Mouse (Mus musculus) T-helper 2 cell (primary cell): ENCODE data around the gene Trim66.

Experiments used
- in situ Hi-C: fragments of 300-600 bp; cut with MboI, MseI; formaldehyde crosslinking; loops from one replicate; pipeline ENCODE4 v1.15.1; 2025; ENCODE audit warnings: high pct_unique_total_duplicates

The Trim66 gene

DNA sequence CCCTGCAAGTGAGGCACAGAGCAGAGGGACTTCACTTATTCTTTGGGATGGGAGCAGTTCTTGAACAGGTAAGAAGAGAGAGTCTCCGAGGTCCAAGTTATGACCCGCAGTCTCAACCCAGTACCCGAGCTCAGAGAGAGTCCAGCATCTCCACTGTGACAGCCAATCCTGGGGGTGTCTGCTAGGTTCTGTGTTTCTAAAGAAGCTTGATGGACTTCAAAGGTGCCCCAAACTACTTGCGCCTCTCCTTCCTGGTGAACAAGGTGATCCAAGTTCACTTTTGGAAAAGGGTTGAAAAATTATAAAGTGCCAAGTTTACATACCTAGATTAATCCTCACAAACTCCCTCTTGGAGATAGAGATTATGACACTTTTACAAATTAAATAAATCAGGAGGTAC is at the start of gene Trim66:
Trim66 (minus strand) TSS at position 101 of the 400 bp plus-strand sequence.
- in situ Hi-C loops = no loop called here

DNA sequence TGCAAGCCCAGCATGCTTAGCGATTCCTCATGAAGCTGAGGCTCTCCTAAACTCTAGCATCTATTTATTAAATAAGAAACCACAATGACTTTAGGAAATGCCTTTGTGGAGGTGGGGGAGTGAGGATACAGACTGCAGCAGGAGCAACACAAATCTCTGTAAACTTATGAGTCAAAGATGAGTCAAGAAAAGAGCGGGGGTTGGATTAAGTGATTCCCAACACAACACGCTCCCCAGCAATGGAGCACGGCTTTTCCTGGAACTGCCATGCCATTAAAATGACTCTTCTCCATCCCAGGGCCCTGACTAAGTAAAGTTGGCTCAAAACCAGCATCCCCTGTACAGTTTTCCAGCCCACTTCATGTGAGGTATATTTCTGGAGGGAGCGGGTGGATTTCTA is 38.8 kb upstream of the Trim66 start:
- in situ Hi-C loops = no loop called here

DNA sequence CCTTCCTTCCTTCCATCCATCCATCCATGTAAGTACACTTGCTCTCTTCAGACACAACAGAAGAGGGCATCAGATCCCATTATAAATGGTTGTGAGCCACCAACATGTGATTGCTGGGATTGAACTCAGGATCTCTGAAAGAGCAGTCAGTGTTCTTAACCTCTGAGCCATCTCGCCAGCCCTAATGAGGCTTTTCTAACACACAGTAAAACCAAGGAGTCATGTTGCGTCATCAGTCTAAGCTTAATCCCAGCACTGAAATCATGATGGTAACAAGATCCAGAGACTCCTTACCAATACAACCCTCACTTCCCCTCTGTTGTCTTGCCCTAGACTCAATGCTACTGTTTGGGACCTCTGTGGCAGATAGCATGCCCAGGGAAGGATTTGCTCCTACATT is 38.3 kb upstream of the Trim66 start:
- in situ Hi-C loops = no loop called here

DNA sequence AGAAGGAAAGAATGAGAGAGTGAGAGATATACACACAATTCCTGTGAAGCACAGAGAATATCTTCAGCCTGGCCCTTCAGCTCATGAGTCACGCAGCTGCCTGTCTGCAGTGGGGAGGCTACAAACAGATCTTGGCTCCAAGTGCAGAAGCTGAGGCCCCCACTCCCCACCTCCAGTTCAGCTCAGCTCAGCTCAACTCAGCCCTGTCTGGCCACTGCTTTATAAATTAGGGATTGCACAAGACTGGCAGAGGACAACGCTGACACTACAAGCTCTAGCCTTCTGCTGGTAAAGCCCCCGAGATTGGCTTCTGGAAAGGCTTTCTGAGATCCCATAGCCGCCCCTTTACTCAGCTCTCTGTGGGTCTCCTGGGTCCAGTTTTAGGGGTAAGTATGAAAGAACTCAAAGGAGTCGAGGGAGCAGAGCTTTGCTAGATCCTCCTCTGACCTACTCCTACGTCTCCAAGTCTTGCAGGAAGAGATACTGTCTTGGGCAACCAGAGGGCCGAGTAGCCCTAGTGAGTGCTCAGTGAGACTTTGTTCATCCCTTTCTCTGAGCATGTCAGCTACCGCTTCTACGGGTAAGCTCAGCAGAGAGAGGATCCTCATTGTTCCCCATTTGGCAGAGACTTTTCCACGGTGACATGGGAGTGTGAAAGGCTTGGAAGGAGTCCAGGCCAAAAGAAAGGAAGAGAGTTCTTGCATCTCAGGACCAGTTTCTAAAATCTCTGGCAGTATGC is 37.5 kb upstream of the Trim66 start:
- in situ Hi-C loops = no loop called here

DNA sequence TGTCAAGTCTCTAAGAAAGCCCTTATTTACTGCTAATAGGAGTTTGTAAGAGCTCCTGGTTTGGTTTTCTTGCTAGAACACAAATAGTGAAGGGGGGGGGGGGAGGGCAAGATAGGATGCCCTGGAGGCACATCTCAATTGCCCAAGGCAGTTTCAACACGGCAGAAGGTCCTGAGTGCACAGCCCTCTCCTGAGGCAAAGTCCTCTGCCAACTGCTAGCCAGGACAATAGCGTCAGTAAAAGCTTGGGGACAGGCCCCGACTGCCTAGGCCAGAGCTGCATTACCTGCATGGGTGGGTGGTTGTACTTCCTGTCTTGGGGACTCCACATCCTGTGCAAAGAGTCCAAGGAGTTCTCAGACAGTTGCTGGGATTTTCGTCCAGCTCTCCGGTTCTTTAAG is 36.9 kb upstream of the Trim66 start:
- in situ Hi-C loops = loop anchor here (5.0 kb wide), 1 partner anchor 68 kb away; no protein-coding TSS in a partner anchor

DNA sequence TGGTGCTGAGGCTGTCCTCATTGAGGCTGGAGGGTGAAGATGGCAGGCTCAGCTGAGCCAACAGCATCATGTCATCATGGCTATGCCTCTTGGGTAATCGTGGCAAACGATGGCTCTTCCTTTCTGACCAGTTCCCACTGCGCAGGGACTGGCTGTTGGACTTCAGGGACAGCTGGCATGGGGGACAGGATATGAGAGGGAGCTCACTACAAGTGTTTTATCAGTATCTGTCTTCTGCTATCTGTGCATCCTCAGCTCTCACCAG is 34.4 kb upstream of the Trim66 start:
- in situ Hi-C loops = loop anchor here (5.0 kb wide), 1 partner anchor 70 kb away; no protein-coding TSS in a partner anchor

DNA sequence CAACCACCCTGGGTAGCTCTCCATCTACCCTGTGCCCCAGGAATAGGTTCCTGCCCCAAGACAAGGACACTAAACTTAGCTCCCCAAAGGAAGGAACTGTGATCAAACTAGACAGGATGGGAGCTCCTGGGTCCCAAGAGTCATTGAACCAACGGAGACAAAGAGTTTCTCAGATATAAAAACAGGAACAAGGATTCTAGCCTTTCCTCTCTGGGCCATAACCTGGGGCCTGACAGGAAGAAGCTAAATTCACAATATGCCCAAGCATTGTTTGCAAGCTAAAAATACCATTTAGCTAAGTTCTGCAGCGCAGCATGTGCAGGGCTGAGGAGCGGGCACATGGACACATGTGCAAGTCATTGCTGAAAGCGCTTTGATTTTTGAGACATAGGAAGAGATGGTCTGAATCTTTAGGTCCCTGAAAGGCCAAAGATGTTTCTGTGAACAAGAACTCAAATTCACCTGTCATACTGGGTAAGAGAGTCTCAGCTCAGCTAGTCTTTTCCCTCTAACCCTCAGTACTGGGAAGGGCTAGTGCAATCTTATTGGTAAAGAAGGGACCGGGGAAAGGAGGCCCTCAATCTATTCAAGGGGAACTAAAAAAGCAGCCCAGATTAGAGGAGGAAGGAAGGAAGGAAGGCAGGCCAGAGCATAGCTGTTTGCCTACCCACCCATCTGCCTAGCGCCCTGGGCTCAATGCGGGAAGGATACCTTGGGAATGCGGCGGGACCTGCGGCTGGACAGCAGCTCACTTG is 33.9 kb upstream of the Trim66 start:
- in situ Hi-C loops = loop anchor here (5.0 kb wide), 1 partner anchor 71 kb away; no protein-coding TSS in a partner anchor

DNA sequence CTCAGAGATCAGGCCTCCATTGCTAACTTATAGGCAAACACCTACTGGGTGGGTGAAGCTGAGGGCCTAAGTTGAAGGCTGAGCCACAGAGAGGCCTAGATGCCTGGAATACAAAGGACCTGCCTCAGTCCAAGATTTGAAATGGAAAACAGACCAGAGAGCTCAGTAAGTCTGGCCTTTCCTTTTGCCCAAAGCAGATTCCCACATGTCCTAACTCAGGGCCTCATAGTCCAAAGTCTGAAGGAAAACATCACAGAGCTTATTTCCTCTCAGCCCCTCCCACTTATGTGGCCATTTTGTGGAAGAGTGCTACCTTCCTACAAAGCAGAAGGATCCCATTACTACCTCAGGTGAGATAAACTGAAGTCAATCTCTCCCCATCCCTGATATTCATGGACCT is 33.0 kb upstream of the Trim66 start:
- in situ Hi-C loops = loop anchor here (5.0 kb wide), 1 partner anchor 71 kb away; no protein-coding TSS in a partner anchor

DNA sequence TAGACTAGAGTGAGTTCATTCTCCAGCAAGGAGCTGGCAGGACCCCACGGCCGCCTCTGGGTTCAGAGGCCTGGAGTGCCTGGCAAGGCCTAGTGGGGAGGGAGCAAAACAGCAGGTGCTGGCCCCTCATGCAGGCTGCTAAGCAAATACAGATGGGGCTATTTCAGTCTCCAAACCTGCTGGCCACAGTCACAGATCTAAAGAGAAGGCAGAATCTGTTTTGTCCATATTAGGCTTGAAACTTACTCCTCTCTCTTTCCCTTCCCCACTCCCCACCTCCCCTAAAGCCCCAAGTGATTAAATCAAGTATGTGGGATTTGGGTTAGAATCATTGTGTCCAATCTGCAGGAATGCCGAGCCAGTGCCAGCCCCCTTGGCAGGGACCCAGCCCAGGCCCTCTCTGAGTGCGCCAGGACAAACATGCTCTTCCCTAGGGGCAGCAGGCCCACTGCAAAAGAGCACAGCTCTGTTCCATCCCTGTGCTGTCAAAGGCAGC is 28.6 kb upstream of the Trim66 start:
- in situ Hi-C loops = no loop called here

DNA sequence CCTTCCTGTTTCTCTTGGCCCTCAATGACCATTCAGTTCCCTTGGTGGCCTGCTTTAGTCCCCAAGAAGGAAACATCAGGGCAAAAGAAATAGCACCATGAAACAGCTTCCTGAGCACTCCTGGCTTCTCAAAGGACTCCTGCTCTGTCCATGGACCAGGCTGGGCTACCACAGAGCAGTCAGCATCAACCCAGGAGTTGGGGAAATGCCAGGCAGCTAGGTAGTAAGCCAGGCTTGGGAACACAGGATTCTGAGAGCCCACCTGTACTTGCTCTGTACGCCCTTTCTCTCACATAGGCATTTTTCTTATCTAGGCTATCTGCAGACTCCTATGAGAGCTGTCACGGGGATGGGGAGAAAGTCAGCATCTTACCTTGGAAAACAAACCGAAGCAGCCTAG is 27.0 kb upstream of the Trim66 start:
- in situ Hi-C loops = no loop called here

DNA sequence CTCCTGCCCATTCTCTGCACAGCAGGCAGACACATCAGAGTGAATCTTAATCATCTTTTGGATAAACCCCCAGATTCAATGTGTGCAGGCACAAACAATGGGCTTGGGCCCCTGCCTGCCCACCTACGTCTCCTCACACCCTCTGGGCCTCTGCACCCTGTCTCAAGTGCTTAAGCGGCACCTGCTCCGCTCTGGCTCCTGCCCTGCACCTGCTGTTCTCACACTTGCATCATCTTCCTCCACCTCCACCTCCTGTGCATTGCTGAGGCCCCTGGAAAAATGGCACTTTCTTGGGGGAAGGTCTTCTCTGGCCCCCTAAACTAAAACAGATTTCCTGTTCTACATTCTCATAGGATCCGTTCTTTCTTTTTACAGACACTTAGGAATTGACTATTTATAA is 26.0 kb upstream of the Trim66 start:
- in situ Hi-C loops = no loop called here

DNA sequence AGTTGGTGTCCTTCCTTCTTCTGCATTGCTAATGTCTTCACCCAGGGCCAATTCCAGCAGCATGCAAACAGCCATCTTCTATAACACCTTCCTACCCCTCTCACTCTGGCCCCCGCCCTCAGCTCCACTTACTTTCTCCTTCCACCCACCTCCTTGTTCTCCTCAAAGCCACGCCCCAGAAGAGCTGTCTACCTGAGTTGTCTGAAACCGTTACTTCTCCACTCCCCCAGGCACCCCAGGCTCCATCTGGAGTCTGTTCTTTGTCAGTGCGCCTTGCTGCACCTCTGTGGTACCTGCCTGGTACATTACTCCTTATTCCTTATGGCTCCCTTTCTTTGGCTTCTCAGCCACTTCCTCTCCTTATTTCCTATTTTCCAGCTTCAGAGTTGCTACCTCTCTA is 25.2 kb upstream of the Trim66 start:
- in situ Hi-C loops = no loop called here

DNA sequence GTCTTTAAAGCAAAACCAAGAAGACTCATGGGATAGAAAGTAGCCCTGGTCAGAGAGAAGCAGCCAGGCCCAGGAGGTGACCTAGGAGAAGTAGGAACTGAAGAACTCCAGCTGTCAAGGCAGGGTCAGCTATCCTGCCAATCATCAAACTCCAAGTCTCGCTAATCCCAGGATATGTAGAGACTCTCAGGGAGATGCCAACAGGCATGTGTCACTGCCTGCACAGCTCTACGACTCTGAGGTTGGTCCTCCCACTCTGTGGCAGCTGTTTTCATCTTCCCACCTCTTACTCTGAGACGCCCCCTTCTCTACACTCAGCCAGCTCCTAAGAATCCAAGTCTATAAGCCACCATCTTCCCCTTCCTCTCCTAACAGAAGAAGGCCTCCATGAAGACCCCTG is 24.8 kb upstream of the Trim66 start:
- in situ Hi-C loops = no loop called here

DNA sequence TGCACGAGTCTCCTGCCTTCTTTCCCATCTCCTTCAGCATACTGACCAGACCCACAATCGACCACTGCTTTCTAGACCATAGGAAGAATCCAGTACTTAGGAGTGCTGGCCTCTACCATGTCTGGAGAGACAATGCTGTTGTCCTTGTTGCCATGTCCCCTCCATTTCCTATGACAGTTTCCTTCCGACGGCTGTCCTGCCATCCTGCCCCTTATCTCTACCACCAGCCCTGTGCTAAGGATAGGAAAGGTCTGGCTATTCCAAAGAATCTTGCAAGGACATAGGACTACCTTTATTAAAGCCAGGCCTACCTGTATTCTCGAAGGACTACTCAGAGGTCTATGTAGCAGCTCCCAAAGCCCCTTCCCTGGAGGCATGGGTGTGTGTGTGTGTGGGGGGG is 23.6 kb upstream of the Trim66 start:
- in situ Hi-C loops = no loop called here

DNA sequence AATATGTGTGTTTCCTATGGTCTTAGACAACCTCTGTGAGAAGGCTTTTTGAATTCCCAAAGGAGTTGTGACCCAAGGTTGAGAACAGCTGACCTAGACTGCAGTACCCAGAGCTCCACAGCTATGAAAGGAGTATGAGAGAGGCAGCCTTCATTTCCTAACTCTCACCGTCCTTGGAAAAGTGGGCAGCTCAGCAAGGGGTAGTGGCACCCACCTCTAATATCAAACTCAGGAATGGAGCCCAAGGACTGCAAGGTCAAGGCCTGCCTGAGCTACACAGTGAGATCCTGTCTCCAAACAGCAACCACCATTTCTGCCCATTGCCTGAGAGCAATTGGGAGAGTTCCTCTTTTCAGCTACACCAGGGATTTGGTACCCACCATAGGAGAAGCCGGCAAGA is 21.8 kb upstream of the Trim66 start:
- in situ Hi-C loops = no loop called here

DNA sequence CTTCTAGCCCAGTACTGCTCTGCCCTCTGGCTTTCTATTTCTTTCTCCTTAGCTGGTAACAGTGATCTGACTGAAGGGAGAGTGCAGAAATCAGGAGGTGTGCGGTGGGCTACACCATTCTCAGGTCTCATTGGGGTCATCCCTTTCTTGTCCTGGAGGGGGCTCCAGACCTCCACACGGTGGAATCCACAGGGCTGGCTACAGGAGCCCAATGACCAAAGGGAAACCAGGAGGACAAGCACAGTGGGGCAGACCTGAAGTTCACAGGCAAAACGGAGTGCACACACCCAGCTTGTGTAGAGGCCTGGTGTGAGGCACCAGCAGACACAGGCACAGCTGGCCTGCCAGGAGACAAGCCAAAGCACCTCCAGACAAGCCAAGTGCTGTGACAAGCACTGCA is 20.4 kb upstream of the Trim66 start:
- in situ Hi-C loops = no loop called here

DNA sequence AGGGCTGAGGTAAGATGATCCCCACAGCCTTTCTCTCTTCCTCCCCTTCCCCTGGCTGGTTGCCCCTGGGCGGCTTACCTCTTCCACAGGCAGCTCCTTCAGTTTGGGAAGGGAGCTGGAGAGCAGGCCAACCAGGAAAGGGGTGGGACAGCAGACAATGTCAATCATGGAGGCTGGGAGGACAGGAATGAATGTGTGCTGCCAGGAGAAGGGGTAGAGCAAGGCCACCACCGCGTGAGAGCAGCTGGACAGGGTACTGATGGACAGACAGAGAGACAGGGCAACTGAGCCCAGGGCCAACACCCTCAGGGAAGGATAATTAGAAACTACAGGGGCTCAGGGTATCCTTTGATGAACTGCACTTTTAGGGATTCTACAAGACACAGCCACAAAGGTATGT is 19.6 kb upstream of the Trim66 start:
- in situ Hi-C loops = no loop called here

DNA sequence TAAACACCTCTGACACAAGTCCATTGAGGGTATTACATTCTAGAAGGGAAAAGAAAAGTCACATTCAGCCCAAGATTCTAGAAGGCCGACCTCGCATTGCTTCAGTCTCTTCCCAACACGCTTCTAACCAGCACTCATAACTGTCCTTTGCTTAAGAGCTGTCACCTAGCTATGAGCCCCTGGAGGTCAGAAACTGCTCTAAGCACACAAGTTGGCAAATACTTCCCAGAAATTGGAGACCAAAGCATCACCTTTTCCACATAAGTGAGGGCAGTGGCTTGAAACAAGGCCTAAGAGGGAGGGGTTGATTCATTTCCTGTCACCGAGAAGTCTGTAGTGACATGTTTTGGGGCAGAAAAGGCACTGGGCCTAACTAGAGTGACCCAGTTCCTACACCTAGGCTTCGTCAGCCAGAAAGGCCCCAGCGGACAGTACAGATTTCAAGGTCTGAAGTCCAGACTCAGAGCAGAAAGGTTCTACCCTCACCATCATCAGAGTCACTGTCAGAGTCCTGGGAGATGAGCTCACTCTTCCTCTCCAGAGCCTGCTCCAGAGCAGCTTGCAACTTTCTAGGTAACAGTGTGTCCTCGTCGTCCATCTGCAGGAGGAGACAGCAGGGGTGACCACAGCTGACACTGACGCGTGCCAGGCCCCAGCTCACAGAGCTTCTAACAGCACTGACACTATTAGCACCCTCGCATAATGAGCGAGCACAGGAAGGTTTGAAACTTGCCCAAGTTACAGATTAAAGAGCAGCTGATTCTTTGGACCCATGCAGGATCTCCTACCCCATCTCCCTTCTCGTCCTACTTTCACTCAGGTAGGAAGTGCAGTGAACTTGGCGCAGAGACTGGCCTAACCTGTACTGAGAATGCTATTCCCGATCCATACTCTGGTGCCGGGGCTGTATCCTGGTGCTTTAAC is 18.1 kb upstream of the Trim66 start:
- in situ Hi-C loops = no loop called here

DNA sequence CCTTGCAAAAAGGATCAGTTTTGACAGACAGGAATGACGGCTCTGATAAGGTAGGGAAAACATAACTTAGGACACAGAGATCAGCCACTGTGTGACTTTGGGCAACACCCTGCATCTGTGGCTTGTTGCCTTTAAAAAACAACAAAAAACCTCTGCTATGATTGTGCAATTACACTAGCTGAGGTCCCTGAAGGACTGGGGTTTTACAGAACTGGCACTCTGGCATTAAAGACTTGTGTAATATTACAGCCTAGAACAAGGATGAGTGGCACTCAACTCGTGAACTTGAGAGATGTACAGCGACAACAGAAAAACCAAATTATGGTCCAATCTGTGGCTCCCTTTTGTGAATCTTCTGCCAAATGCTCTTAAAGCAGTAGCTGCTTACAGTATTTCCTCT is 16.8 kb upstream of the Trim66 start:
- in situ Hi-C loops = no loop called here

DNA sequence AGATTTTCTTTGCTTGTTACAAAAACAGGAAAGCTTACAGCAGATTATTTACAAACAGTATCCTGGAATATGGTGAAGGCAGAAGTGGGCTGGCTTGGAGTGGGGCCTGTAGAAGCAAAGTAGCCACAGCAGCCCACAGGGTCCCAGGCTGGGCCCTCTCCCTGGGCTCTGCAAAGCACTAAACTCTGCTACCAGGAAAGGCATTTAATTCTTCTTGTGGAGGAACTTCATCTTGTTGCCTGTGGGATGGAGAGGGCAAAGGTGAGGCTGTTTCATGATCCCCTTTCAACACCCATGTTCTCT is 16.5 kb upstream of the Trim66 start:
- in situ Hi-C loops = no loop called here

DNA sequence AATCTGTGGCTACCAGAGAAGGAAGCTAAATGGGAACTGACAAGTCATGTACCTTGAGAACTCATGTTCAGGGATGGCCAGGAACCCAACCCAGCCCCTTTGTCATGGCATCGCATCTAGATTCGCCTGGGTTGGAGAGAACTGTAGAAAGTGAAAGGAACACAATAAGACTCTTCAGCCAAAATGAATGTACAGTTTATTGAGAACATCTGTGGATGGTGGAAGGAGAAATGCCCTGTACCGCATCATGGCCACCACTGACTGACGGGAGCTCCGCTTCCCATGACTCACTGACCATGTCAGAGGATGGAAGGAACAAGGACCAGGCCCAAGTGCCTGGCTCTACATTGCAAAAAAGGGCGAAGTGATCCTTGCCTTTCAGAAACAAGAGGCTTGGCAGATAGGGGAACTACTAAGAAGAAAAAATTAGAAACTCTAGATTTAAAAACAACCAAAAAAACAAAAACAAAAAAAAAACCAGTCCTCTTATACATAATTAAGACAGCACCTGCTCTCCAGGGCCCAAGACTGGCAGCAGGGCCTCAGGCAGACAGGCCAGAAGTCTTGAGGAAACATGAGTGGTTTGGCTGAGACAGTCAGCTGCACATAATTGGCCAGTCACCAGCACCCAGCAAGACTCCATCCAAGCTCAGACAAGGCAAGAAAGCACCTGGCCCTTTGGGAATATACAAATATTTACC is 16.0 kb upstream of the Trim66 start:
- in situ Hi-C loops = no loop called here

DNA sequence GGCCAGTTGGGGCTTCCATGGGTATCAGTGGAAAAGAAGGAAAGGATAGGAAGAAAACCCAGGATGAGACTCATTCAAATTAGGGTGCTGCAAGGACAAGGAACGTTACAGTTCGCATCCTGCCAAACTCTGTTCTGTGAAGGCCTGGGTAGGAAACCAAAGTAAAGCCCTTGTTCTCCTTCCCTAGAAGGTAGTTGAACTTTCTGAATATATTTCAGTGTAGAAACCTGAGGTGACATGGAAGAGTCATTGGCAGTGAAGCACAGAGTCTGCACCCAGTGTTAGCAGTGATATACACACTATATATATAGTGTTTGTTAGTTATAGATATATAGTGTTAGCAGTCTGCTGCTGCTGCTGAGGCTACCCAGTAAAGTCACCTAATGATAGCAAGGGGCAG is 15.4 kb upstream of the Trim66 start:
- in situ Hi-C loops = no loop called here
